Mouse (Mus musculus): ENCODE results near the gene Sirt3. TPM values are rescaled to one million over a fixed set of nuclear protein-coding genes. Genes with fewer than 3 reads are reported as not detected.

The Sirt3 gene
- polyA plus RNA-seq (2012), result 87.3 and 88.0 TPM in 2 replicates

DNA sequence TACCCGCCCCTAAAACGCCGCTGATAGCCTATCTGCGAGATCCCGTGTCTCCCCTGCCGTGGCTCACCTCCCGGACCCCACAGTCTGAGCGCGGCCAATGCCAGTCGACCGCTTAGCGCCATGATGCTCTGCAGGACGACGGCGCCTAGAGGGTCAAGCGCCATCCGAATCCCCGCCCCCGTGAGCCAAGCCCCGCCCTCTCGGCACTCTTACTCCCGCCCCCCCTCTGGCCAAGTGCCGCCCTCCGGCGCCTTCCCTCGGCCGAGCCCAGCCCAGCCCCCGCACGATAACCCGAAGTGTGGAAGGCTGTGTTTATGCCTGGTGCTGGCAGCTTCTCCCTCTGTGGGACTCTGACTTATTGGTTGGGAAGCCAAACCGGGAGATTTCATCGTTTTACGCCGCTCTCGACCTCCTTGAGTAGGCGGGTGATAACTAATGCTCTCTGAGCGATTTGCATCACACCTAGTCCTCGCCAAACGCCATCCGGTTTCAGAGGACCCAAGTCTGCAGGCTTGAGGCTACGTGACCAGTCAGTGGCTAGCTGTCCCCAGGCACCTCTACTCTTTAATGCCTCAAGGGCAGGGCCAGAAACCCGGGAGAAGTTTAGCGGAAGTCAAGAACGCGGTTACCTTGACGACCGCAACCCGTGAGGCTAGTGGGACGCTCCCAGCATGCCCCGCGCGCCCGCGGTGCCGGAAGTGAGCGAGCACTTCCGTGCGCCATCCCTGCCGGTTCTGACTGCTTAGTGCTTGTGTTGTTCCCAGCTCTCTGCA lies at the start of gene Sirt3, which contains the start of gene Psmd13:
TSS of gene Sirt3 (minus strand) at position 614 of the 773 bp plus-strand sequence.
TSS of gene Psmd13 (plus strand) at position 273 of the 773 bp plus-strand sequence.

DNA sequence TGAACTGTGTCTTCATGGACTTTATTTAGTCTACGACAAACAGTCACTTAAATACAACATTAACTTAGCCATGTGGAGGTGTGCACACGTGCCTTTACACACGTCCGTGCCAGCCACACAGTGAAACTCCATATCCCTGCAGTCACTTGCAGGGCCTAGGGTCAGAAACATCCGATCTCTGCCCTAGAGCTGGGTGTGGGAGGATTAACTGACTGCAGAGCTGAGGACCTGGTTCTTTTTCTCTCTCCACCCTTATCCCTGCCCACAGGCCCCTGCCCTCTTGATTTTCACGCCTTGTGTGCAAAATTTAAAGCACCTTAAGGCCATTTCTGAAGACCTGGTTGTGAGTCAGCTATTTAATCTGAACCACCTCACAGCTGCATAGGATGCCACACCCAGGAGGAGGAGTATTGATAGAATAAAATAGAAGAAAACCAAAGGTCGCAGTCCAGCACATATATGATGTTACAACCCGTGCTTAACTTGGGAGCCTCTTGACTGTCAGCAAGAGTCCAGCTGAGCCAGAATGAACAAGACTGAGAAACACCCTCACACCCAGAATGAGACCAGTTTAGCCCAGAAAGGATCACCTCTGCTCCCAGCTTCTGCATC lies 38.4 kb upstream of the Sirt3 start, which contains the start of gene Nlrp6:
TSS of gene Nlrp6 (plus strand) at position 485 of the 612 bp plus-strand sequence.

DNA sequence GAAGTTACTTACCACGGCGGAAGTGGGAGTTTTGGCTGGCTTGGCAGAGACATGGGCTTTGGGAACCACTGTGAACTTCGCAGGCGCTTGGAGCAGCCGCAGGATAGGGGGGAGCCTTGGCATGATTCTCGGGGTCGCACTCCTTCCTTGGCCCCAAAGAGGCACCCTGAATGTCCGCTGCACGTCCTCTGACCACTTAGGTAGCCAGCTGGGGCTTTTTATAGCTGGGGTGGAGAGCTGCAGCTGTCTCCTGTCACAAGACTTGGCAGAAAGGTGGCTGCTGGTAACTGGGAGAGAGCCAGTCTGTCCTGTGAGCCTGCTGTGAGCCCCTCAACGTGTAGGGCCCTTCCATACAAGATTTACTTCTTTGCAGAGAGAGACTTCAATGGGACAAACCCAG lies 18.1 kb upstream of the Sirt3 start, which contains the start of gene Cox8b:
TSS of gene Cox8b (minus strand) at position 227 of the 400 bp plus-strand sequence.

DNA sequence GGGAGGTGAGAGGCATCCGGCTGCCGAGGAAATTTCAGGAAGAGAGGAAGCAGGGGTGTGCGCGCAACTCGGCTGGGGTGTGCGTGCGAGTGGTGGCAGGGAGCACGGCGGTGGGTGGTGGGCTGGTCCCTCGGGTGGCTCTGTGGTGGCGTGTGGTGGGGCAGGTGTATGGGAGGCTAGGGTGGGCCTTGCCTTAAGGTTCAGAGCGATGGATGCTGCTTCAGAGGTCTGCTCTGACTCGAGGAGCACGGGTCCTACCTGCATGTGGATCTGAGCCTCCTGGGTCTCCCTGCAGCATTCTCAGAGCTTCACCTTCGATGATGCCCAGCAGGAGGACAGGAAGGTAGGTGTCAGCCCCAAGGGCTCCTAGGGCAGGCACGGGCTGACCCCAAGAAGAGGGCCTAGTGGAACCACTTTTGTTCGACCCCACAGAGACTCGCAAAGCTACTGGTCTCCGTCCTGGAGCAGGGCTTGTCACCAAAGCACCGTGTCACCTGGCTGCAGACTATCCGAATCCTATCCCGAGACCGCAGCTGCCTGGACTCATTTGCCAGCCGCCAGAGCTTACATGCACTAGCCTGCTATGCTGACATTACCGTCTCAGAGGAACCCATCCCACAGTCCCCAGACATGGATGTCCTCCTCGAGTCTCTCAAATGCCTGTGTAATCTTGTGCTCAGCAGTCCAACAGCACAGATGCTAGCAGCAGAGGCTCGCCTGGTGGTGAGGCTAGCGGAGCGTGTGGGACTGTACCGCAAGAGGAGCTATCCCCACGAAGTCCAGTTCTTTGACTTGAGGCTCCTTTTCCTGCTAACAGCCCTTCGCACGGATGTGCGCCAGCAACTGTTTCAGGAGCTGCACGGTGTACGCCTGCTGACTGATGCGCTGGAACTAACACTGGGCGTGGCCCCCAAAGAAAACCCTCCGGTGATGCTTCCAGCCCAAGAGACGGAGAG lies 24.3 kb downstream of the Sirt3 start, which contains the start of gene Bet1l:
TSS of gene Bet1l (minus strand) at position 28 of the 956 bp plus-strand sequence.

DNA sequence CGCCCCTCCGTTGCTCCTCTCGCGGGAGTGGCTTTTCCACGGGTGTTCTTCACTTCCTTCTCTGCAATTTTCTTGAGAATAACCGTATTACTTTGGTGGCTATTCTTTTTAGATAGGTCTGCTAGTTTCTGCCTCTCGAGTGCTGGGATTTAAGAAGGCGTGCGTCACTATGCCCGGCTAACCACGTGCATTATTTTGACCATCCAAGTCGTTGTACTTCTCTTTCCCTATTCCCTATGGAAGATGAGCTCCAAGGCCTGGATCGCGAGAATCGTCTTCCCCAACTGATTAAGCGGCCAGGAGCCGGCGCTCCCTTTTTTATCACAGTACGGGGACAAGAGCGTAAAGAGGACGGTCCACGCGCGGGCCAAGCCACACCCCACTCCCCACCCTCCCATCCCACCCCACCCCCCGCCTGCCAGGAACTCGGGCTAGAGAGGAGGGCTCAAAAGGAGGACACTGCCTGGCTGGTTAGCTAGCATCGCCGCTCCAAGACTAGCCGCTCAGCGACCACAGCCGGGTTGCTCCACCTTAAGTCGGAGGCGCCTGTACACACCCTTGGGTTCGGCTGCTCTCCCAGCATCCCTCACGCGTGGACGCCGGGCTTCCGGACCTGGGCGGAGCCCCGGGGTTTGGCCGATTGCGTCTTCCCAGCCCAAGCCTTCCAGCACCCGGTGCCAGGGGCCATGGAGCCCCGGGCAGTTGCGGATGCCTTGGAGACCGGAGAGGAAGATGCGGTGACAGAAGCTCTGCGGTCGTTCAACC lies 25.1 kb downstream of the Sirt3 start, which contains the start of gene Ric8a:
TSS of gene Ric8a (plus strand) at position 173 of the 765 bp plus-strand sequence.

DNA sequence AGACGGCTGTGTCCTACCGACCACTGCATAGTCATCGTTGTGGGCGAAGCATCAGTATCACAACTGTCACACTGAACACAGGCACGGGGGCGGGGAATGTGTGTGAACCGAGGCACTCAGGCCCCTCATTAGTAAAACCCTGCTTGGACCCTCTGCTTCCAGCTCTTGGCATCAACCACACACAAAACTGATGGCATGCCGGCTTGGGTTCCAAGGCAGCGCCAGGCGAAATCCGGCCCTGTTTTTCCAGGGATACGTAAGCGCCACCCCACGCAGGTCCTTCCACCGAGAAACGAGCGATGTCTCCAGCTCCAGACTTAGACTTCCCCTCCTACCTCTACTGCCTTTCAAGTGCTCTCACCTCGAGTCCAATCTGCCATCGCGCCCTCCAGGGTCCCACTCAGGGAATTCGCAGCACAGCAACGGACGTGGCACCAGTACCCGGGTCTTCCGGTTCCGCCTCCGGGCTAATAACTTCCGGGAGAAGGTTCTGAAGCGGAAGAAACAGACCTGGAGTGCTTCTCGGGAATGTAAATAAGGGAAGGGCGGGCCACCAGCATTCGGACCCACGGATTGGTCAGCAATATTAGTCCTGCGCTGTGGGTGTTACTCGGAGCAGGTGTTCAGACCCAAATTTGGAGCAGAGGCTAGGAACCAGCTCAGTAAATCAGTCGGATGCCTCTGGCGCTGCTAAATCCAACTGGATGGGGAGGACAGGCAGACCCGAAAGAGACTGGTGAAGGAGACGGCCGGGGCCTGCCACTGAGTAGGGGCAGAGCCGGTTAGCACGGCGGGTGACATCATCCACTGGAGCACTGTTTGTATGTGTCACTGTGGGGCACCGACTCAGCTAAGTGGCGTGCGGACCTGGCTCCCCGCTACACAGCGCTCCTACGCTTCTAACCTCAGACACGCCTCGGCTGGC lies 26.0 kb downstream of the Sirt3 start, which contains the start of gene Gm45785:
TSS of gene Gm45785 (minus strand) at position 472 of the 925 bp plus-strand sequence.

DNA sequence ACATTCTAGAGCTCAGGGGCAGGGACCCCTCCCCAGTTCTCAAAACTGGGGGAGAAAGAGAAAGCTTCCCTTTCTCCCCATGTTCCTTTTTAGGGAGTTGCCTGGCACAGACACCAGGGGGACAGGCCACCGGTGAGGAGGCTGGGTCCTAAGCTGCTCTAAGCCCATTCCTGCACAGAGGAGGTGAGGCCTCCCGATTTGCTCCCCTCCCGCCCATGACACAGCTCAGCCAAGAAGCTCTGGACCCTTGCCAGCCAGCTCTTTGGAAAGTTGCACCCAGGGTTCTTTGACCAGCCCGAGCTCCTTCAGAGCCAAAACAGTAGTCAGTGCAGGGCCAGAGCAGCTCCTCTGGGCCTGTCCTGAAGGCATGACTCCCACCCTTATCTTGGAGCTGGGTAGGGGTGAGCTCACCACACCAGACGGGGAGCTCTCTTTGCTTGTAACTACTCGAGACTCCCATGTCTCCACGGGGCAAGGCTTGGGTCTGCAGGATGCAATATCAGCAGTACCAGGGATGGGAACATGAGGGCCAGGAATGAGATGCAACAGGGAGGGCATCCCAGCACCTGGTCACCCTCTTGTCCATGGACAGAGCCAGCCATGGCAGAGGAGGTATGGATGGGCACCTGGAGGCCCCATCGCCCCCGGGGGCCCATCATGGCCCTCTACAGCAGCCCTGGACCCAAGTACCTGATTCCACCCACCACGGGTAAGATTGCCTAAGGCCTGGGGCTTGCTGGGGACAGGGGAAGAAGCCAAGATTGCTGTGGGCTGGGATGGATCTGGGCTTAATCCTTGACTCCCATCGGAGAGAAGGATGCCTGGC lies 34.1 kb downstream of the Sirt3 start, which contains the start of gene Odf3:
TSS of gene Odf3 (plus strand) at position 51 of the 826 bp plus-strand sequence.

DNA sequence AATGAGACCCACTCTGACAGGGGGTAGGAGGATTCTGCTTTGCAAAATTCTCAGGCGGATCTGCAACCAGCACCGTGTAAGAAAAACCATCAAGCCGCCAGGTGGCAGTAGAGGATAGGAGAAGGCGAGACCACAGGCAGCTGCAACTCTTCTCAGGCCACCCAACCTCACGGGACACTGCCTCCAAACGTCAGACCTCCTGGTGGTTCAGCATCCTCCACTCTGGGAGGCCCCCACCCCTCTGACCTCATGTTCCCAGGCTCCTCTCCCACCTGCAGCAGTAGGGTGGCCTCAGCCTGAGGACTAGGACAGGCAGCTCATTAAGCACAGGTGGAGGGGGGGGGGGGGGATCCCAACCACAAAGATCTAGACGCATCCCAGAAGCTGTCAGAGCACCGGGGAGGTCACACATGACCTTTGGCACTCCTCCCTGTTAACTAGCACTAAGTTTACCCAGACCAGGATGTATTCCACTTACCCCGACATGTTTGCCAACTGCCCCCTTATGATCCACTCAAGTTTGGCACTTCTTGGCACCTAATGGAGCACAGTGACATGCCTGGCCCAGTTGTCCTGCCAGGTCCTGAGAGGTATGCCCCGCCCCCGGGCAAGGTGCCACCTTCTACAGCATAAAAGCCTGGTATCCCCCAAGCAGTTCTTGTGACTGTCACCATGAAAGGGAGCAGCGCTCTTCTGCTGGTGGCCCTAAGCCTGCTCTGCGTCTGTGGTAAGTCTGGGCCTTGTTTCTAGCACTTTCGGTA lies 37.0 kb downstream of the Sirt3 start, which contains the start of gene Scgb1c1:
TSS of gene Scgb1c1 (plus strand) at position 643 of the 761 bp plus-strand sequence.

DNA sequence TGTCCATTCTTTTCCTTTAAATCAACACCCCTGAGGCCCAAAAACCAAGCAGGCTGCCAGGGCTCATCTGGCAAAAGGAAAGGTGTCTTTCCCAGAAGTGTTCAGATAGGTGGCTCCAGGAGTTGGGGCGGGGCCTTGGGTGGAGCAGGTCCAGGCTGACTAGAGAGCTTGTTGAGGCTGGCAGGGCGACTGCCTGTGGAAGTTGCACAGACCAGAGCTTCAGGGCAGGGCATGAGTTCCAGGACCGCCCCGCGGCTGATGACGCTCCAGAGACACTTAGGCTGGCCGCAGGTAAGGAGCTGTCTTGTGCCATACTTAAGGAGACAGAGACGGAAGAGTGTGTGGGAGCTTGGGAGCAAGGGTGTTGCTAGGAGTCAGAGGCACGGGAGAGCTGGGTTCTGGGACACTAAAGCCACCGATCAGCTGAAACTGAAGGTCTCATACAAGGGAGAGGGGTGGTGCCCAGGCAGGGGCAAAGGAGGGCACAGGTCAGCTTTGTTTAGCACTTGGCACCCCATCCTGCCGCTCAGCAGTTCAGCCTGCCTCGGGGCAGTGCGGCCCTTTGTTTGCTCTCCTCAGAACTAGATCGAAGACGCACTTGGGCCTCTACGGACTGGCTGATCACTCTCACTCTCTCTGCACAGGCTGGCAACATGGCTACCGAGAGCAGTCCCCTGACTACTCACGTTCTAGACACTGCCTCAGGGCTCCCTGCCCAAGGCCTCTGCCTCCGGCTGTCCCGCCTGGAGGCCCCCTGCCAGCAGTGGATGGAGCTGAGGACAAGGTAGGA lies 46.9 kb downstream of the Sirt3 start, which contains the start of gene Urah:
TSS of gene Urah (plus strand) at position 51 of the 790 bp plus-strand sequence.

DNA sequence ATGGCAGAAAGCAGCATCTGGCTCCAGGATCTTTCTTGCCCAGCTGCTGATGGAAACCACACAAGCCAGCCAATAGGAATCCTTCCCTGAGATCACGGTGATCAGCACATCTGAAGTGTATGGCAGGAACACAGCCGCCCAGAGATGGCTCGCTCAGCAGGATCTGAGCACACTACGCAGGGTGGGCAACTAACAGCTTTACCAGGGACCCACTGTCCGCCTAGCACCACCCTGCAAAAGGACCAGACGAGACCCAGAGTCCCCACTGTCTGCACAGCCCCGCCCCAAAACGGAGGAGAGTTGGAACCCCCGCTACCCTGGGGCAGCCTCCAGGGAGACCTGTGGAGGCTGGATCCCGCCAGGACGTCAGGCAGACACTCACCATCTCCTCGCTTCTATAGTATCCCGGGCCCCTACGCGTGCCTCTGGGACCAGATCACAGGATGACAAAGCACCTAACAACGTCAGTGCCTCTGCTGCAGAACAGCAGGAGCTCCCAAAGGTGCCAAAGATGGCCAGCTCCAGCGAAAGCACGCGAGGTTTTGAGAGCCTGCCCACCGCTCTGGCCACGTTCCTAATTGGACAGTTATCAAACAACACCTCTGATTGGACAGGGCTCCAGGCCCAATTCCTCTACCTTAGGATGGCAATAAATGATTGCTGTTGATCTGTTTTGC lies 60.3 kb downstream of the Sirt3 start, which contains the start of gene Zfp941:
TSS of gene Zfp941 (minus strand) at position 526 of the 677 bp plus-strand sequence.

Other genes with a start within 250 kb of the Sirt3 start
- gene Olfr53, start 235.9 kb downstream of the Sirt3 start, polyA plus RNA-seq (2012), result not detected in 2 replicates
- gene Olfr539, start 222.4 kb downstream of the Sirt3 start, polyA plus RNA-seq (2012), result not detected in 2 replicates
- gene Olfr45, start 200.4 kb downstream of the Sirt3 start, polyA plus RNA-seq (2012), result not detected in 2 replicates
- gene Olfr541, start 185.0 kb downstream of the Sirt3 start, polyA plus RNA-seq (2012), result not detected in 2 replicates
- not detected in 2 replicates for gene Cyp2e1, start 118.6 kb downstream of the Sirt3 start, polyA plus RNA-seq (2012)
- 0.08 and 2.4 TPM in 2 replicates for gene Syce1, start 94.5 kb downstream of the Sirt3 start, polyA plus RNA-seq (2012)
- gene Zfp941, start 60.1 kb downstream of the Sirt3 start, polyA plus RNA-seq (2012), result 0.04 TPM in 1 of 2 replicates, not detected in the other
- not detected in 2 replicates for gene Urah, start 47.3 kb downstream of the Sirt3 start, polyA plus RNA-seq (2012)
- gene Scgb1c1, start 36.8 kb downstream of the Sirt3 start, polyA plus RNA-seq (2012), result not detected in 2 replicates
- gene Odf3, start 34.5 kb downstream of the Sirt3 start, polyA plus RNA-seq (2012), result not detected in 2 replicates
- gene Gm45785, start 26.0 kb downstream of the Sirt3 start, polyA plus RNA-seq (2012), result 3.4 and 3.5 TPM in 2 replicates
- 81.9 and 99.2 TPM in 2 replicates for gene Ric8a, start 25.4 kb downstream of the Sirt3 start, polyA plus RNA-seq (2012)
- gene Bet1l, start 24.7 kb downstream of the Sirt3 start, polyA plus RNA-seq (2012), result 12.2 and 15.3 TPM in 2 replicates
- gene Psmd13, start 341 bp downstream of the Sirt3 start, polyA plus RNA-seq (2012), result 72.0 and 88.0 TPM in 2 replicates
- gene Cox8b, start 18.1 kb upstream of the Sirt3 start, polyA plus RNA-seq (2012), result not detected in 2 replicates
- gene Nlrp6, start 38.6 kb upstream of the Sirt3 start, polyA plus RNA-seq (2012), result 0.11 and 0.89 TPM in 2 replicates
- gene Pgghg, start 59.1 kb upstream of the Sirt3 start, polyA plus RNA-seq (2012), result 12.1 and 13.0 TPM in 2 replicates
- gene Ifitm5, start 68.0 kb upstream of the Sirt3 start, polyA plus RNA-seq (2012), result 0.30 and 0.40 TPM in 2 replicates
- gene Gm45717, start 73.6 kb upstream of the Sirt3 start, polyA plus RNA-seq (2012), result not detected in 2 replicates
- 395 and 470 TPM in 2 replicates for gene Ifitm2, start 73.7 kb upstream of the Sirt3 start, polyA plus RNA-seq (2012)
- 21.2 and 24.3 TPM in 2 replicates for gene Ifitm1, start 84.9 kb upstream of the Sirt3 start, polyA plus RNA-seq (2012)
- 34.6 and 44.1 TPM in 2 replicates for gene Ifitm3, start 128.5 kb upstream of the Sirt3 start, polyA plus RNA-seq (2012)
- 2.4 and 4.7 TPM in 2 replicates for gene Ifitm6, start 135.6 kb upstream of the Sirt3 start, polyA plus RNA-seq (2012)
- gene Gm17387, start 146.8 kb upstream of the Sirt3 start, polyA plus RNA-seq (2012), result not detected in 2 replicates
- 5.3 and 7.4 TPM in 2 replicates for gene B4galnt4, start 178.8 kb upstream of the Sirt3 start, polyA plus RNA-seq (2012)
- 5.2 and 6.1 TPM in 2 replicates for gene Pkp3, start 195.9 kb upstream of the Sirt3 start, polyA plus RNA-seq (2012)
- 25.0 and 28.0 TPM in 2 replicates for gene Sigirr, start 218.3 kb upstream of the Sirt3 start, polyA plus RNA-seq (2012)
- not detected in 2 replicates for gene Ano9, start 235.5 kb upstream of the Sirt3 start, polyA plus RNA-seq (2012)
- gene Ptdss2, start 240.1 kb upstream of the Sirt3 start, polyA plus RNA-seq (2012), result 57.1 and 69.8 TPM in 2 replicates

All from megakaryocyte-erythroid progenitor cell, adult 5 weeks (primary cell).